Mouse (Mus musculus): ENCODE measurements around the gene Eif3d. TPM values are rescaled to one million over a fixed set of nuclear protein-coding genes. Genes with fewer than 3 reads are reported as not detected.

The Eif3d gene
- polyA plus RNA-seq, 1 experiment from 2014 or later = 249 TPM

- 3% methylated on average over 15 of the region's 15 CpGs for WGBS
- Histone ChIP-seq H3K4me3 (peak overlapping the region; percentile 99), H3K27ac (replicated peaks) (peak overlapping the region; percentile 99), H3K9me3 (no peaks in the 10 kb centered on the region), H3K4me1 (peaks cover 20% of the 10 kb centered on the region), H3K27me3 (replicated peaks; ENCODE audit: low read depth, poor library complexity, severe bottlenecking) (no peaks in the 10 kb centered on the region), H3K36me3 (replicated peaks) (peaks cover 43% of the 10 kb centered on the region)
- no peak for DNase-seq (ENCODE audit: low spot score)
Observed at GRCm38 (mm10) chr15:77969940-77970469, 608 bp downstream of the Eif3d start.

GRCm38 (mm10) chr15:77965117-77965528, 5.5 kb downstream of the Eif3d start:
- Histone ChIP-seq H3K36me3 (replicated peaks) (peaks cover 92% of the 10 kb centered on the region), H3K4me1 (peaks cover 12% of the 10 kb centered on the region), H3K4me3 (no peak overlapping the region), H3K9me3 (no peaks in the 10 kb centered on the region), H3K27ac (replicated peaks) (no peak overlapping the region), H3K27me3 (replicated peaks; ENCODE audit: low read depth, poor library complexity, severe bottlenecking) (no peaks in the 10 kb centered on the region)
- WGBS = 89% methylated on average over 9 of the region's 9 CpGs
- no peak for DNase-seq (ENCODE audit: low spot score)

GRCm38 (mm10) chr15:77962447-77962846, 8.2 kb downstream of the Eif3d start:
- Histone ChIP-seq H3K4me1 (no peaks in the 10 kb centered on the region; the same call in 1 of the 2 replicates), H3K9me3 (no peaks in the 10 kb centered on the region), H3K4me3 (no peak overlapping the region), H3K27me3 (replicated peaks; ENCODE audit: low read depth, poor library complexity, severe bottlenecking) (no peaks in the 10 kb centered on the region), H3K36me3 (replicated peaks) (peaks cover 96% of the 10 kb centered on the region), H3K27ac (replicated peaks) (no peak overlapping the region)
- DNase-seq (ENCODE audit: low spot score) = no peak
- 94% methylated on average over 5 of the region's 5 CpGs for WGBS

DNA sequence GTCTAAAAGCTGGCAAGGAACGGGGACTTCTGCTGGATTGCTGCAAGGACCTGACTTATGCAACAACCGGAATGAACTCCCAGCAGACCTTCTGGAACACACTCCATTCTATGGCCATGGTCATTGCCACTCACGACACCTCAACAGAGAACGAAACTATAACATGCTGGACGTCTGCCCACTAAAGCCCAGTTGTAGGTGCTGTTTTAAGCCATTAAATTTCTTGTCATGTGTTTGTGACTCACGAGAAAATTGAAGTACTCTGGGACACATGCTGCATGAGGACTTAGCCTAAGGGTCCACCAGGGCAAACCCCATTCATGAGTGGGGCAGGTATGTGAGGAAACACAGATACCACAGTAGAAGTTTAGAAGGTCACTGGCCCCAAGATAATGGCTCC, 9.9 kb downstream of the Eif3d start:
- Histone ChIP-seq H3K27me3 (replicated peaks; ENCODE audit: low read depth, poor library complexity, severe bottlenecking) (peaks cover 9% of the 10 kb centered on the region), H3K36me3 (replicated peaks) (peaks cover 78% of the 10 kb centered on the region), H3K9me3 (no peaks in the 10 kb centered on the region), H3K27ac (replicated peaks) (no peak overlapping the region), H3K4me1 (peaks cover 15% of the 10 kb centered on the region), H3K4me3 (no peak overlapping the region)
- no peak for DNase-seq (ENCODE audit: low spot score)
- WGBS = 95% methylated on average over 6 of the region's 6 CpGs

GRCm38 (mm10) chr15:77958071-77958470, 12.5 kb downstream of the Eif3d start:
- Histone ChIP-seq H3K4me3 (no peak overlapping the region), H3K4me1 (peaks cover 19% of the 10 kb centered on the region), H3K27me3 (replicated peaks; ENCODE audit: low read depth, poor library complexity, severe bottlenecking) (peaks cover 30% of the 10 kb centered on the region), H3K9me3 (no peaks in the 10 kb centered on the region), H3K36me3 (replicated peaks) (peaks cover 57% of the 10 kb centered on the region), H3K27ac (replicated peaks) (no peak overlapping the region)
- no peak for DNase-seq (ENCODE audit: low spot score)
- 61% methylated on average over 3 of the region's 3 CpGs for WGBS

- no peak for DNase-seq (ENCODE audit: low spot score)
- H3K27ac ChIP-seq (replicated peaks) = no peak overlapping the region
- peaks cover 19% of the 10 kb centered on the region for H3K4me1 ChIP-seq
- H3K27me3 ChIP-seq (replicated peaks; ENCODE audit: low read depth, poor library complexity, severe bottlenecking) = peaks cover 30% of the 10 kb centered on the region
- H3K4me3 ChIP-seq = 0 out of 2 replicates have a peak overlapping the region, but pooled peaks have one; percentile 71
- H3K36me3 ChIP-seq (replicated peaks) = peaks cover 57% of the 10 kb centered on the region
- WGBS = 48% methylated on average over 5 of the region's 5 CpGs
- H3K9me3 ChIP-seq = no peaks in the 10 kb centered on the region
Observed at GRCm38 (mm10) chr15:77957625-77958024, 13.0 kb downstream of the Eif3d start.

DNA sequence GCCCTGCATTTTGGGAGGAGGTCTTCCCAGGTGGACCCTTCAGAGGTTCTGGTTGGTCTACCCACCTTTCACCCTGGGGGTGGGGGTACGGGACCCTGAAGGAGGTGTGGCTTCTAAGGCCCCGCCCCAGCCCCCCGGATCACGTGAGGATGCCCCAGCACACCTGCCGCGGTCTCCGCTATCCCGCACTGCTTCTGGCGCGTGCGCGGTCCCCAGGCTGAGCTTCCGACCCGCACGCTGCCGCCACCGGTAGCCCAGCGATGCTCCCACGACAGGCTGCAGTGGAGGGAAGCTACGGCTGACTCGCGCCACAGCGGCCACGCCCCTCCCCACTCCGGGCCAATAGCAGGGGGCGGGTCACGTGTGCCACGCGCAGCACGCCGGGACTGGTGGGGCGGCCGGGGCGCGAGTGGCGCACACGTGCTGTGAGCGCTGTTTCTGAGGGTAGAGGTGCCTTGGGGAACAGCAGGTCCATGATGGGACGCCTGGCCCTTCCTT, 14.2 kb downstream of the Eif3d start, which contains the start of gene Foxred2:
Gene Foxred2, minus strand, starts transcription at position 319 of the 498 bp plus-strand sequence.
- Histone ChIP-seq H3K4me1 (peaks cover 19% of the 10 kb centered on the region), H3K9me3 (no peaks in the 10 kb centered on the region), H3K27me3 (replicated peaks; ENCODE audit: low read depth, poor library complexity, severe bottlenecking) (peaks cover 30% of the 10 kb centered on the region), H3K4me3 (peak within 1 kb of the TSS; percentile 71), H3K36me3 (replicated peaks) (peaks cover 57% of the 10 kb centered on the region), H3K27ac (replicated peaks) (peak within 1 kb of the TSS; percentile 78)
- under 1% methylated on average over 39 of the region's 39 CpGs for WGBS
- peak; percentile 93 for DNase-seq (ENCODE audit: low spot score)

- H3K27ac ChIP-seq (replicated peaks) = peak overlapping the region; percentile 78
- DNase-seq (ENCODE audit: low spot score) = peak; percentile 47
- H3K4me3 ChIP-seq = peak overlapping the region; percentile 71
- WGBS = 10% methylated on average over 52 of the region's 52 CpGs
- peaks cover 30% of the 10 kb centered on the region for H3K27me3 ChIP-seq (replicated peaks; ENCODE audit: low read depth, poor library complexity, severe bottlenecking)
- H3K9me3 ChIP-seq = no peaks in the 10 kb centered on the region
- H3K4me1 ChIP-seq = peaks cover 19% of the 10 kb centered on the region
- peaks cover 52% of the 10 kb centered on the region for H3K36me3 ChIP-seq (replicated peaks)
Observed at GRCm38 (mm10) chr15:77955440-77956403, 14.9 kb downstream of the Eif3d start.

GRCm38 (mm10) chr15:77954362-77954761, 16.3 kb downstream of the Eif3d start:
- H3K27ac ChIP-seq (replicated peaks) = no peak overlapping the region
- peaks cover 30% of the 10 kb centered on the region for H3K27me3 ChIP-seq (replicated peaks; ENCODE audit: low read depth, poor library complexity, severe bottlenecking)
- no peak for DNase-seq (ENCODE audit: low spot score)
- H3K9me3 ChIP-seq = no peaks in the 10 kb centered on the region
- 93% methylated on average over 2 of the region's 2 CpGs for WGBS
- peaks cover 19% of the 10 kb centered on the region for H3K4me1 ChIP-seq
- H3K36me3 ChIP-seq (replicated peaks) = peaks cover 46% of the 10 kb centered on the region
- H3K4me3 ChIP-seq = no peak overlapping the region

DNA sequence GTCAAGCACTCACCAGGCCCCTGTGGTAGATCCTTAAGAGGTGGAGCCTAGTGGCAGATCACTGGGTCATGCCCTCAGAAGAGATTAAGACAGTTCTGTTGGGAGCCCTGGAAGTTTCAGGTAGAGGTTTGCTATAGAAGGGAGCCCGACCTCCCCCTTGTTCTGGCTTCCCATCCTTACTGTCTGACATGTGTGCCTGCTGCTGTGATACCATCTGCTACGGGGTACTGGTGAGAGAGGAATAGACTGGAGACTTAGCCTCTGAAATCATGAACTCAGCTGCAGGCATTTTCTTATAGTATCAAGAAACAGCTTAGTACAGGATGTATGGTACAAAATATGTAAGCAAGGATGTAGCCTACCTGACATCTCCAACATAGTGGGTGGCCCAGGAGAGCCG, 17.7 kb downstream of the Eif3d start:
- Histone ChIP-seq H3K4me1 (peaks cover 19% of the 10 kb centered on the region), H3K36me3 (replicated peaks) (peaks cover 41% of the 10 kb centered on the region), H3K9me3 (no peaks in the 10 kb centered on the region), H3K4me3 (no peak overlapping the region), H3K27me3 (replicated peaks; ENCODE audit: low read depth, poor library complexity, severe bottlenecking) (peaks cover 30% of the 10 kb centered on the region), H3K27ac (replicated peaks) (no peak overlapping the region)
- 84% methylated on average over 3 of the region's 3 CpGs for WGBS
- no peak for DNase-seq (ENCODE audit: low spot score)

DNA sequence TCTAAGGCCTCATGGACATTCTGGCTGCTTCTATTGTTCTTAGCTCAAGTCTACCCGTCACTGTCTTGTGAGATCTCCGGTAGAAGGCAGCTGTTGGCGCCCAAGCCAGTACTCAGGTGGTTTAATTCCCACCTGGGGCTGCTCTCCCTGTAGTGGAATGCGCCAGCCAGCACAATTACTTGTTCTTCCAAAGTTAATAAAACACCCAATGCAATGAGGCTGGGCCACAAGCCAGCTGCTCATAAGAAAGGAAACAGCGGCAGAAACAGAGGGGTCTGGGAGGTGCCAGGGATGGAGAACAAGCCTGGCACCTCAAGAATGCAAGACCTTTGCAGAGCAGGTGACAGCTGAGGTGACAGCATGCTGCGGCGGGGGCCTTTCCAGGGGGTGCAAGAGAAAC, 21.6 kb downstream of the Eif3d start:
- Histone ChIP-seq H3K36me3 (replicated peaks) (peaks cover 70% of the 10 kb centered on the region), H3K9me3 (no peaks in the 10 kb centered on the region), H3K27ac (replicated peaks) (no peak overlapping the region), H3K27me3 (replicated peaks; ENCODE audit: low read depth, poor library complexity, severe bottlenecking) (peaks cover 5% of the 10 kb centered on the region; the same call in 1 of the 2 replicates), H3K4me3 (no peak overlapping the region), H3K4me1 (no peaks in the 10 kb centered on the region)
- WGBS = 88% methylated on average over 7 of the region's 7 CpGs
- DNase-seq (ENCODE audit: low spot score) = no peak

DNA sequence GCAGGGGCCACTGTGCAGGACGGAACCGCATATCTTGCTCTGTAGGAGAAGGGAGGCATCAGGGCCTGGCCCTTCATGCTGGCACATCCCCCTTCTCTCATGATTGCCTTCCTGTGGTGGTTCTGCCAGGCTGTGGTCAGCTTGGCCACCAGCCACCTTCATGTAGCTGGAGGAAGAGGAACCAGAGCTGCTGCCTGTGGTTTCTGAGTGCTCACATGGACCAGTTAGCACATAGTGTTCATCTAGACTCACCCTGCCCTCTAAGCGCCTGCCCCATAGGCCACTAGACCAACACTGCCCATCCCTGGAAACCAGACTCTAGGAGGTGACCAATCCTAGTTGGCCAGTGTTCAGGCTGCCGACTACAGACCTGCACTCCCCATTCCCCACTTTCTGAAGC, 24.9 kb downstream of the Eif3d start:
- Histone ChIP-seq H3K27ac (replicated peaks) (no peak overlapping the region), H3K9me3 (no peaks in the 10 kb centered on the region), H3K4me3 (no peak overlapping the region), H3K36me3 (replicated peaks) (peaks cover 69% of the 10 kb centered on the region), H3K4me1 (no peaks in the 10 kb centered on the region), H3K27me3 (replicated peaks; ENCODE audit: low read depth, poor library complexity, severe bottlenecking) (no peaks in the 10 kb centered on the region)
- no peak for DNase-seq (ENCODE audit: low spot score)
- WGBS = 87% methylated on average over 4 of the region's 4 CpGs

Measured in embryonic facial prominence, embryonic 10.5 days (tissue).